Mouse (Mus musculus) embryo, embryonic 10.5 days (tissue): ENCODE measurements around the gene Zcchc14.
A peak's percentile ranks its signal among the peaks of the same experiment; 100 is the strongest.
"Not testable (repeated sequence)": the region's sequence is repeated elsewhere in the genome, so short reads cannot be mapped to it uniquely, and the experiment has no call there.

Source experiments
- DNase-seq: peaks from one replicate; pipeline ENCODE4 v3.0.0-alpha.2; 2015; ENCODE audit warnings: low spot score

Gene Zcchc14

GRCm38 (mm10) chr8:121620801-121621516, 31.7 kb downstream of the Zcchc14 start:
- DNase-seq = no peak

GRCm38 (mm10) chr8:121619401-121619995, 33.2 kb downstream of the Zcchc14 start:
- no peak for DNase-seq

GRCm38 (mm10) chr8:121613419-121613818, 39.3 kb downstream of the Zcchc14 start:
- no peak for DNase-seq

- no peak for DNase-seq
Measured at GRCm38 (mm10) chr8:121609916-121610315, 42.8 kb downstream of the Zcchc14 start.

- DNase-seq = no peak
Measured at GRCm38 (mm10) chr8:121609251-121609650, 43.5 kb downstream of the Zcchc14 start.

GRCm38 (mm10) chr8:121607661-121608060, 45.0 kb downstream of the Zcchc14 start:
- peak; percentile 34 for DNase-seq

DNA sequence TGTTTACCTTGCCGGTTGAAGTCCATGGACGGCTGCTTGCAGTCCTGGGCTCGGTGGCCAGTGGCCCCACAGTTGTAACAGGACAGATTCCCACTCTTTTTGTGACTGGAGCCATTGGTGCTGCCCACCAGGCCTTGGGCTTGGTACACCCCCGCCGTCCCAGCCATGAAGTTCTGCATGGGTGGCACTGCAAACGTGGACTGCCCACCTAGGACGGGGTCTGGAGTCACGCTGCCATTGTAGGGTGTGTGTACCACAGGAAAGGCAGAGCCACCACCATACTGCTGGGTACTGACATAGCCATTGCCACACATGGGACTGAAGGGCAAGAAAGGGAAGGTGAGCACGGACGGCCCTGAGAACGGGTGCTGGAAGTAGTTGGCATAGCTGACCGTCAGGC, 48.9 kb downstream of the Zcchc14 start:
- no peak for DNase-seq

DNA sequence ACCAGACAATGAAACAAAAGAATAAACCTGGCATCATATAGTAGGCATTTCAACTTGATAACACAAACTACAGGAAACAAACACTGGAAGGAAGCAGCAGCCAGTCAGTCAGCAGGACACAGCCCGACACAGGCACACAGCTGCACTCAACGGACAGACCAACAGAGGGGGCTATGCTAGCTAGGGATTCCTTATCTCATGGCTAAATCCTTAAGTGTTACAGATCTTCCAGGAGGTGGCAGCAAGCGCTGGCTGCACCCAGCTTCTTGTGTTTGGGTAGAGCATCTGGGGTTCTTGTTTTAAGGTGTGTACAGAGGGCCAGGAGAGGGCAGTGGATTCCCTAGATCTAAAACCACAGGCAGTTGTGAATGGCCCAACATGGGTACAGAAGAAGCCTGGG, 49.8 kb downstream of the Zcchc14 start:
- DNase-seq = peak; percentile 84

DNA sequence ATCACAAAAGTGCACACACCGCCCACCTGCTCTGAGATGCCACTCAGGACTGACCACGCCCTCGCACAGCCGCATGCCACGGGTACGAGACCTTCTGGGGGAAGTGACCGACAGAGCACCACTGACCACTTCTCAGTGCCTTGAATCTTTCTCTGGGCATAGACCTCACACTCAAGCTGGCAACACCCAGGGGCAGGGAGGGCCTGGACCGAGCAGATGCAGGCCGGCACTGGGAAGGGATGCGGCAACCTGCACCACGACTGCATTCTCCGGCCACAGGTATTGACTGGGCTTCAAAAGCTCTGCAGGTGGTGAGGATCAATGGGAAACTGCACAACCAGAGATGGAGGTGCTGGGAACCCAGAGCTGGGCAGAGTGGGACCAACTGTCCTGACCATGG, 50.3 kb downstream of the Zcchc14 start:
- DNase-seq = no peak

DNA sequence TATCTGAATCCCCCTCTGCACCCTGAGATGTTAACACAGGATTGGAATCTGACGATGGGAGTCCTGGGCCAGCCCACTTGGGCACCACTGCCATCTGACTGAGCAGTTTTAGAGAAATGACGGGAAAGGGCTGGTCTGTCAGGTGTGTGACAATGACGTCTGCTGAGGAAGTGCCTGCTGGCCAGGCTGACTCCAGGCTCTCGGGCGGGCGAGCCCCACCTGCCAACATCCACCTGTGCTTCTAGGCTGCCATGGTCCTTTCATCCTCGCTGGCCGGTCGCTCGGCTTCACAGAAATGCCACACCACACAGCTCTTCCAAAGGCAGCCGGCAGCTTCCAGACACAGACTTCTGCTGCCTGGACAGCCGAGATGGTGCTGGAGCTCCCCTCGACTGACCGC, 52.9 kb downstream of the Zcchc14 start:
- DNase-seq = no peak

DNA sequence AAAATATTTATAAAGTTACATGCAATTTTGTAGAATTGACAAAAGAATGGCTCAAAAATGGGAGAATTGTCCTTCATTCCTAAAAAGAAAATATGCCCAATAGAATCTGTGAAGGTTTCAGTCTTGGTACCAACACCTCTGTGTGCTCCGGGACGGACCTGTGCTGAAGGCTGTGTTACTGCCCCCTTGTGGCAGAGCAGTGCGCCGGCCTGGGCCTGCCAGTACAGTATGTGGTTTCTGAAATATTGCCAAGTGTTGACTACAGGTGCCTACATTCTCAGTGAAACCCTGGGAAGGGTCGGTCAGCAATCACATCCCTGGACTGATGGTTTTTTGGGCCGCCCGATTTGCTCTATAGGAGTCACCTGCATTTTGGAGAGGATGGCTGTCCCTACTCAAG, 53.8 kb downstream of the Zcchc14 start:
- DNase-seq = peak; percentile 80

- no peak for DNase-seq
Measured at GRCm38 (mm10) chr8:121598190-121598589, 54.5 kb downstream of the Zcchc14 start.

DNA sequence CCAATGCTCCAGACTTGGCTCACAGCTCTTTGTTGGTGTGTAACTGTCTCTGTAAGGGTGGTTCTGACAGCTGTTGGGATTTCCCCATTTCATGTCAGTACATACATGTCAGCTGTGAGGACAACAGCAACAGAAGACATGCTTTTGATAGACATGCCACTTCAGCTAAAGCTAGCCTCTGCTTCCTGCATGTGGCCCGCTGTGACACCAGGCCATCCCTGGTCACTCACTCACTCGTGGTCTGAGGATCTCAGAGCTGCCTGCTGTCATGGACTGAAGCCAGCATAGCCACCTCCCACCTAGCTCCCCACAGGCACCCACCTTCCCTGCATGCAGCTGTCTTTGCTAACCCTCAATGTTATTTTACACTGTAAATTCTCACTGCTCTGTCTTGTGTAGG, 55.2 kb downstream of the Zcchc14 start:
- DNase-seq = not testable (repeated sequence)

- DNase-seq = no peak
Measured at GRCm38 (mm10) chr8:121593983-121594382, 58.7 kb downstream of the Zcchc14 start.

DNA sequence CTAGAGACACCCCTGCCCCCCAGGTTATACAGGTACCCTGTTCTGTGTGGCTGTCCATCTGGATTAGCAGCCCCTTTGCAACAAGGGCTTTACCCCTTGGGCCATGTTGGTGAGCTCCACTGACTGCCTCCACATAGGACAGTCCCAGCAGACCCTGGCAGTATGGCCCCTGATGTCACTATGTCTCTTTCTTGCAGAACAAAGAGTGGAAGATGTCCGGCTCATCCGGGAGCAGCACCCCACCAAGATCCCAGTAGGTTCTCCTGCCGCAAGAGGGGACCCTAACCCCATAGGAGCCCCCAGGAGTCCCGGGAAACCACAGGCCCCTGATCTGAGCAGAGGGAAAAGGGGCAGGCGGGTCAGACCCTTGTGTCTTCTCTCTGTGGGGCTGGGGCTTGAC, 59.4 kb downstream of the Zcchc14 start:
- DNase-seq = no peak

- DNase-seq = peak; percentile 64
Measured at GRCm38 (mm10) chr8:121591178-121592066, 61.3 kb downstream of the Zcchc14 start.

GRCm38 (mm10) chr8:121590203-121591177, 62.2 kb downstream of the Zcchc14 start, which contains the start of gene Map1lc3b:
TSS of gene Map1lc3b (plus strand) at chr8:121590361.
- DNase-seq = peak; percentile 96

DNA sequence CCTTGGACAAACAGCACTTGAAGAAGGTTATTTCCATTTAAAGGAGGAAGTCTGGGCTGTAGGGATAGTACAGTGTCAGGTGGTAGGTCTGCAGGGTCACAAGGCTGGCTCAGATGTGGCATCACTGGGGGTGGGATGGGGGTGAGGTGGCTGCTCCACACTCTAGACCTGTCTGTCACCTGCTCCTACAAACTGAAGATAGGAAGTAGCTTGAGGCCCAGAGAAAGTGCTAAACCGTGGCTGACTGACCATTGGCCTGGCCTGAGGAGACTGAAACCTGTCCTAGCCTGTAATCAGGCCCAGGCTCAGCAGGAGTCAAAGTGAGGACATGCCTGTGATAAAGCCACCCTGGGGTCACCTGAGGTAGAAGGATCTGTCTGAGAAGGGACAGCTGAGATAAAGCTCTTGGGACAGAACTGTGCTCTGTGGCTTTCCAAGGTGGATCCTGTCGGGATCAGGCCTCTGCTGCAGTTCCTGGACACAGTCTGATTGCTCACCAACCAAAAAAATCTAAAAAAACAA, 63.4 kb downstream of the Zcchc14 start:
- no peak for DNase-seq

GRCm38 (mm10) chr8:121588750-121589149, 64.0 kb downstream of the Zcchc14 start:
- DNase-seq = no peak

GRCm38 (mm10) chr8:121585159-121585825, 67.4 kb downstream of the Zcchc14 start:
- DNase-seq = peak; percentile 98

DNA sequence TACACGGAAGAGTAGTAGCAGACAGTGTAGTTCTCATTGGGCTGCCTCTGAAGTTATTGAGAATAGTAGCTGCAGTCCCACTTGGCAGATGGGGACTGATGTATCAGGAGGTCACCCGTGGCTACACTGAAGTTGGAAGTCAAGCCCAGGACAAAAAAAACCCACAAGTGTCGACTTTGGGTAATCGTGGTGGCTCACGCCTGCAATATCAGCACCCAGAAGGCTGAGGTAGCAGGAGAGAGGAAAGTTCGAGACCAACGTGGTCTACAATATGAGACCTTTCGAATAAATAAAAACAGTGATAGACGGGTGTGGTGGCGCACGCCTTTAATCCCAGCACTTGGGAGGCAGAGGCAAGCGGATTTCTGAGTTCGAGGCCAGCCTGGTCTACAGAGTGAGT, 68.0 kb downstream of the Zcchc14 start:
- no peak for DNase-seq
